In genomic region chr12:51851155-51851554, GRCm38 (mm10) we compare ENCODE assay signal across 21 mouse cellular contexts. TPM values are rescaled to one million over a fixed set of nuclear protein-coding genes. Genes with fewer than 3 reads are reported as not detected.
DNase-seq lines count a peak whose midpoint lies in the region; ATAC-seq and TF ChIP-seq lines count a peak whose summit lies in the region.
"Had no signal": no experiment of that assay in that cellular context is flagged by ENCODE, and none has a peak within 500 bp of the region (broad histone marks: within the 10 kb centered on the region; RNA-seq: fewer than 3 reads in every experiment).

No protein-coding gene starts in this region.

- peak overlapping the region; percentile 64 for H3K4me2 ChIP-seq in liver, embryonic 11.5 days
- H3K4me2 ChIP-seq in liver, postnatal 0 days (ENCODE audit: low read depth, low read length) = peak overlapping the region; percentile 39
- H3K4me2 ChIP-seq: forebrain, embryonic 13.5 days; hindbrain, embryonic 15.5 days; intestine, embryonic 15.5 days; midbrain, embryonic 11.5 days had no signal

- 0 out of 2 replicates have a peak, but pooled peaks have one; percentile 2 for ATAC-seq in G1E (ENCODE audit: extremely low read depth, insufficient number of reproducible peaks, low FRiP score, poor library complexity, severe bottlenecking)
- ATAC-seq in liver, embryonic 11.5 days (replicated peaks; ENCODE audit: low FRiP score) = peak; percentile 44
- peak; percentile 67 for ATAC-seq in liver, postnatal 0 days
- ATAC-seq: forebrain, embryonic 13.5 days; lung, postnatal 0 days had no signal

- H3K79me2 ChIP-seq in MEL (ENCODE audit: control insufficient read depth, insufficient read depth, low read length, poor library complexity) = no peaks in the 10 kb centered on the region

- H3K4me1 ChIP-seq in G1E (ENCODE audit: insufficient read depth, low read depth, low read length) (peaks cover 86% of the 10 kb centered on the region), MEL (ENCODE audit: control insufficient read depth in 1 of 2, insufficient read depth in 2 of 2, low read length in 2 of 2) (peaks cover 24 to 36% of the 10 kb centered on the region in 2 experiments)
- H3K4me1 ChIP-seq in liver, embryonic 11.5 days (replicated peaks; ENCODE audit: control insufficient read depth, insufficient read depth, low read length) = peaks cover 30% of the 10 kb centered on the region
- peaks cover 21% of the 10 kb centered on the region for H3K4me1 ChIP-seq in liver, postnatal 0 days (ENCODE audit: insufficient read depth)
- no peaks in the 10 kb centered on the region for H3K4me1 ChIP-seq in midbrain, embryonic 10.5 days
- H3K4me1 ChIP-seq: forebrain, embryonic 13.5 days; hindbrain, embryonic 15.5 days; intestine, embryonic 15.5 days; limb, embryonic 10.5 days had no signal

- H3K4me3 ChIP-seq in G1E (ENCODE audit: low read depth, low read length) = peak overlapping the region; percentile 33; the same call in 1 of the 2 replicates
- H3K4me3 ChIP-seq in MEL (ENCODE audit: control insufficient read depth in 1 of 2, insufficient read depth in 1 of 2, low read depth in 2 of 2, low read length in 2 of 2) = peak overlapping the region; percentile 32 to 34
- H3K4me3 ChIP-seq in liver, embryonic 11.5 days (ENCODE audit: low read depth, low read length) = peak overlapping the region; percentile 42
- peak overlapping the region; percentile 30 for H3K4me3 ChIP-seq in liver, postnatal 0 days (ENCODE audit: low read depth, low read length)
- no peak overlapping the region for H3K4me3 ChIP-seq in midbrain, embryonic 10.5 days
- H3K4me3 ChIP-seq: forebrain, embryonic 13.5 days; hindbrain, embryonic 15.5 days; intestine, embryonic 15.5 days; limb, embryonic 10.5 days had no signal

- TF ChIP-seq POLR2A in MEL (IDR thresholded peaks at IDR 0.05; ENCODE audit: control insufficient read depth in 1 of 2, insufficient read depth in 1 of 2, low read depth in 1 of 2, low read length in 2 of 2, poor library complexity in 1 of 2) = no peak

- H3K9me3 ChIP-seq in G1E (replicated peaks) (no peaks in the 10 kb centered on the region), MEL (replicated peaks; ENCODE audit: insufficient read depth, low read length) (no peaks in the 10 kb centered on the region)
- no peaks in the 10 kb centered on the region for H3K9me3 ChIP-seq in liver, embryonic 11.5 days (ENCODE audit: control insufficient read depth, low read length)
- no peaks in the 10 kb centered on the region for H3K9me3 ChIP-seq in liver, postnatal 0 days (ENCODE audit: low read length)
- H3K9me3 ChIP-seq in midbrain, embryonic 10.5 days (replicated peaks) = 0 out of 2 replicates have a peak, but pooled peaks cover 4% of the 10 kb centered on the region
- H3K9me3 ChIP-seq: forebrain, embryonic 13.5 days; hindbrain, embryonic 15.5 days; intestine, embryonic 15.5 days; limb, embryonic 10.5 days had no signal

- TF ChIP-seq EP300 in MEL (IDR thresholded peaks at IDR 0.05; ENCODE audit: low read depth in 1 of 2, low read length in 2 of 2) = peak; percentile 35 to 49; a peak in 3 of 4 replicates
- no peak for TF ChIP-seq EP300 in liver, postnatal 0 days (IDR thresholded peaks at IDR 0.05; ENCODE audit: low read depth)

- H3K27me3 ChIP-seq in G1E (ENCODE audit: insufficient read depth, low read length) (no peaks in the 10 kb centered on the region), MEL (ENCODE audit: control insufficient read depth in 1 of 2, insufficient read depth in 2 of 2, low read length in 2 of 2) (no peaks in the 10 kb centered on the region)
- H3K27me3 ChIP-seq in liver, embryonic 11.5 days (replicated peaks; ENCODE audit: control insufficient read depth, insufficient read depth, low read length) = no peaks in the 10 kb centered on the region
- no peaks in the 10 kb centered on the region for H3K27me3 ChIP-seq in liver, postnatal 0 days (ENCODE audit: insufficient read depth, low read length)
- H3K27me3 ChIP-seq in midbrain, embryonic 10.5 days (ENCODE audit: low read depth, poor library complexity, severe bottlenecking) = no peaks in the 10 kb centered on the region
- H3K27me3 ChIP-seq: forebrain, embryonic 13.5 days; hindbrain, embryonic 15.5 days; intestine, embryonic 15.5 days had no signal

- H3K27ac ChIP-seq in MEL (ENCODE audit: control insufficient read depth, low read depth, low read length) = peak overlapping the region; percentile 96
- H3K27ac ChIP-seq in liver, embryonic 11.5 days (ENCODE audit: low read depth, low read length) = peak overlapping the region; percentile 97
- peak overlapping the region; percentile 80 for H3K27ac ChIP-seq in liver, postnatal 0 days (ENCODE audit: low read depth)
- H3K27ac ChIP-seq in midbrain, embryonic 10.5 days (replicated peaks) = no peak overlapping the region
- H3K27ac ChIP-seq: forebrain, embryonic 13.5 days; hindbrain, embryonic 15.5 days; intestine, embryonic 15.5 days; limb, embryonic 10.5 days had no signal

- no peak for TF ChIP-seq RAD21 in MEL (IDR thresholded peaks at IDR 0.05; ENCODE audit: low read depth, low read length)

- DNase-seq in G1E (ENCODE audit: low spot score) (no peak), MEL (ENCODE audit: low read depth, low spot score) (peak; percentile 73), MN1 (ENCODE audit: low spot score) (no peak)
- DNase-seq in liver, embryonic 11.5 days (ENCODE audit: low spot score) = no peak
- no peak for DNase-seq in liver, postnatal 0 days
- no peak for DNase-seq in midbrain, embryonic 10.5 days (ENCODE audit: low spot score)
- DNase-seq in lung, postnatal 36 days = no peak
- DNase-seq: adrenal gland, postnatal 36 days; cerebellum, adult 11-12 months; cerebellum, postnatal 10 days; gastrocnemius, postnatal 36 days; heart, postnatal 36 days; kidney, adult 9 months; kidney, postnatal 14 days; thymus, postnatal 14 days had no signal

- WGBS in liver, embryonic 11.5 days = 55% methylated on average over 3 of the region's 3 CpGs
- WGBS in liver, postnatal 0 days (ENCODE audit: insufficient replicate concordance) = 44% methylated on average over 3 of the region's 3 CpGs
- WGBS in midbrain, embryonic 10.5 days = 89% methylated on average over 3 of the region's 3 CpGs

- TF ChIP-seq CTCF in G1E (IDR thresholded peaks at IDR 0.05; ENCODE audit: low read depth, low read length) (no peak), MEL (IDR thresholded peaks at IDR 0.05 in 2 of 3, conservative IDR thresholded peaks at IDR 0.05 in 1 of 3; ENCODE audit: control insufficient read depth in 1 of 3, insufficient read depth in 1 of 3, low read depth in 2 of 3, low read length in 3 of 3, poor library complexity in 1 of 3, severe bottlenecking in 1 of 3) (no peak)
- TF ChIP-seq CTCF in liver, postnatal 0 days (IDR thresholded peaks at IDR 0.05; ENCODE audit: low read depth) = no peak

- H3K36me3 ChIP-seq in G1E (replicated peaks) (peaks cover 13% of the 10 kb centered on the region), MEL (ENCODE audit: control insufficient read depth in 1 of 2, insufficient read depth in 2 of 2, low read length in 2 of 2) (peaks cover 0 to 50% of the 10 kb centered on the region in 2 experiments; a peak in 2 of 4 replicates)
- H3K36me3 ChIP-seq in liver, embryonic 11.5 days (ENCODE audit: control insufficient read depth, insufficient read depth, low read length) = no peaks in the 10 kb centered on the region
- no peaks in the 10 kb centered on the region for H3K36me3 ChIP-seq in liver, postnatal 0 days (replicated peaks; ENCODE audit: insufficient read depth, low read length)
- no peaks in the 10 kb centered on the region for H3K36me3 ChIP-seq in midbrain, embryonic 10.5 days
- H3K36me3 ChIP-seq: hindbrain, embryonic 15.5 days; intestine, embryonic 15.5 days; limb, embryonic 10.5 days had no signal

- peak overlapping the region; percentile 45 for H3K9ac ChIP-seq in MEL (ENCODE audit: control insufficient read depth, low read depth, low read length, poor library complexity, severe bottlenecking)
- peak overlapping the region; percentile 57 for H3K9ac ChIP-seq in liver, embryonic 11.5 days (ENCODE audit: low read depth, low read length)
- H3K9ac ChIP-seq in liver, postnatal 0 days (replicated peaks) = peak overlapping the region; percentile 2; the same call in 1 of the 2 replicates
- H3K9ac ChIP-seq: forebrain, embryonic 13.5 days; hindbrain, embryonic 15.5 days; intestine, embryonic 15.5 days had no signal

TF ChIP-seq in MEL, 35 proteins besides CTCF, POLR2A, EP300 and RAD21:
- TF ChIP-seq MYB (IDR thresholded peaks at IDR 0.05; ENCODE audit: low read depth, low read length) (no peak), BHLHE40 (IDR thresholded peaks at IDR 0.05; ENCODE audit: borderline replicate concordance, low read depth, low read length) (0 out of 2 replicates have a peak, but pooled peaks have one; percentile 19), CHD1 (IDR thresholded peaks at IDR 0.05; ENCODE audit: low read depth, low read length) (peak; percentile 61; the same call in 1 of the 2 replicates), RCOR1 (IDR thresholded peaks at IDR 0.05; ENCODE audit: low read depth, low read length) (peak; percentile 57; the same call in 1 of the 2 replicates), NRF1 (IDR thresholded peaks at IDR 0.05; ENCODE audit: insufficient read depth, low read depth, low read length, poor library complexity, severe bottlenecking) (no peak), GATA1 (IDR thresholded peaks at IDR 0.05; ENCODE audit: low read depth, low read length) (peak; percentile 38; the same call in 1 of the 2 replicates), ZNF384 (IDR thresholded peaks at IDR 0.05; ENCODE audit: low read depth, low read length) (peak; percentile 36; the same call in 1 of the 2 replicates)
TF ChIP-seq in MEL: peak in this region for 5.

RNA-seq across cellular contexts. Expression of gene Hectd1, which starts 21.8 kb away (rescaled TPM):
- 249 and 255 TPM in 2 replicates for total RNA-seq in G1E (2014; fragmentation: Nextera tagmentation)
- total RNA-seq in G1E (2017) = 238 and 273 TPM in 2 replicates
- 25.4 and 35.0 TPM in 2 replicates for polyA plus RNA-seq in G1E (2012)
- 67.3 and 72.0 TPM in 2 replicates for total RNA-seq in MEL (2012; rRNA removed)
- 100 to 1,000 TPM in 1 of 2 experiments, 10 to 100 TPM in 1; 55.2 to 248 TPM for polyA plus RNA-seq in MEL (2012; ENCODE audit: insufficient read depth in 1 of 2, insufficient read length in 2 of 2, low read depth in 1 of 2, low replicate concordance in 2 of 2, missing spikeins in 1 of 2)
- polyA plus RNA-seq in liver, embryonic 11.5 days (2014; fragmentation: Nextera tagmentation; extraction: Ambion mirVana) = 59.4 and 60.0 TPM in 2 replicates
- 18.2 and 20.6 TPM in 2 replicates for polyA plus RNA-seq in liver, postnatal 0 days (2015; fragmentation: Nextera tagmentation; extraction: Ambion mirVana)
- polyA plus RNA-seq in midbrain, embryonic 10.5 days (2016; fragmentation: Nextera tagmentation; extraction: Ambion mirVana) = 29.1 and 30.4 TPM in 2 replicates

Comparison
In these comparisons a context has a peak if more than half of its experiments do, and no peak if none do; other contexts are left out.
1. ATAC-seq: peak in every context shown above with its lines; median percentile 67 in liver, postnatal 0 days; 44 in liver, embryonic 11.5 days; 2 in G1E.
2. H3K9ac ChIP-seq: peak in every context shown above with its lines; median percentile 57 in liver, embryonic 11.5 days; 45 in MEL; 2 in liver, postnatal 0 days.